Mouse (Mus musculus) right cerebral cortex, postnatal 14 days (tissue): ENCODE data around the gene Rtraf.
A peak's percentile ranks its signal among the peaks of the same experiment; 100 is the strongest.
"Not testable (repeated sequence)": the region's sequence is repeated elsewhere in the genome, so short reads cannot be mapped to it uniquely, and the experiment has no call there.

Source experiments
- DNase-seq: peaks from one replicate; pipeline ENCODE4 v3.0.0; 2022

The Rtraf gene

GRCm38 (mm10) chr14:19823321-19824142 is at the start of gene Rtraf:
Gene Rtraf, minus strand, starts transcription at chr14:19823824.
- DNase-seq, result peak; percentile 95

GRCm38 (mm10) chr14:19867286-19867935 is 43.8 kb upstream of the Rtraf start:
- no peak for DNase-seq

GRCm38 (mm10) chr14:19865121-19865520 is 41.5 kb upstream of the Rtraf start:
- not testable (repeated sequence) for DNase-seq

DNA sequence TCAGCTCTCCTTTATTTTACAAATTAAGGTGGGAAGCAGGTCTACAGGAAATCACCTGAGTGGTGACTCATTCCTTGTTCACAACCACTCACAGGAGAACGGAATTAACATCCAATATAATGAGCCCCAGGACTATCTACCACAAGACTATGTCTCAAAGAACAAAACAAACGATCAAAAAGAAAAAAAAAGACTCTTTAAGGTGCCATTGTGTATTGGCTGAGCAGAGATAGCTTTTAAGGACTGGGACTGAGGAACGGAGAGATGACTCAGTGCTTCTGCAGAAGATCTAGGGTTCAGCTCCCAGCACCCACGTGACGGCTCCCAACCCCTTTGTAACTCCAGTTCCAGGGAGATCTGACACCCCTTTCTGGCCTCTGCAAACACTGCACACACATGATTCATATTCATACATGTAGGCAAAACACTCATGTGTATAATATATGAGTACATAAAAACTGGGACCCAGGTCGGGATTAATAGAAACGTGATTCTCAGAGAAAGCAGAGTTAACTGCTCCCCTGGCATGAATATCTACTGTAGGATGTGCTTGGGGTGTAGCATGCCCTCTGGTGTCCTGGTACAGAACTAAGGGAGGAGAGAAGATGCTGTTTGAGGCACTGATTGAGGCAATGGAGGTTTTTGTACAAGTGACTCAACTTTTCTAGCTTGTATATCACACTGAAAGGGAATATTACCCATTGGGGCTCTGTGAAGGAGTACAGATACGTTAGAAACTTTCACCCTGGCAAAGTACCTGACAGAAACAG is 37.9 kb upstream of the Rtraf start:
- DNase-seq, result no peak

- DNase-seq, result no peak
These were observed 36.7 kb upstream of the Rtraf start for GRCm38 (mm10) chr14:19860281-19860680.

- no peak for DNase-seq
These were observed 35.5 kb upstream of the Rtraf start for GRCm38 (mm10) chr14:19858808-19859776.

- DNase-seq, result no peak
These were observed 34.7 kb upstream of the Rtraf start for GRCm38 (mm10) chr14:19858279-19858678.

DNA sequence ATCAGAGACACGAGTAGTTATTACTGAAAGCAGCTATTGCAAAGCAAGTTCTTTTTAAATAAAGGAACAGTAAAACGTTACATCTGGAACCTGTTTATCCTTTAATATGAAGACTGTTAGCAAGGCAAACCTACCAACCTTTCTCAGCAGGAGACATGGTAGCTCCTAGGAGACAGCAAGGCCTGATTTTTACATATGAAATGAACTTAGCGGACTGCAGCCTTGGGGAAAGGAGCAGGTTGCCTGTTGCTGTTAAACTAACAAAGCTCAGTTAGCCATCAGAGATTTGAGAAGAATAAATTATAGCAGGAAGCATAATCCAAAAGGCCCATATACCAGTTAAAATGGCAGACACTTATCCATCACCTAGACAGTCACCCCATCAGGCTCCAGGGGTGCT is 29.8 kb upstream of the Rtraf start:
- DNase-seq, result no peak

- DNase-seq, result peak; percentile 70
These were observed 16.1 kb upstream of the Rtraf start for GRCm38 (mm10) chr14:19839600-19840332.

GRCm38 (mm10) chr14:19836289-19836688 is 12.7 kb upstream of the Rtraf start:
- DNase-seq, result no peak

DNA sequence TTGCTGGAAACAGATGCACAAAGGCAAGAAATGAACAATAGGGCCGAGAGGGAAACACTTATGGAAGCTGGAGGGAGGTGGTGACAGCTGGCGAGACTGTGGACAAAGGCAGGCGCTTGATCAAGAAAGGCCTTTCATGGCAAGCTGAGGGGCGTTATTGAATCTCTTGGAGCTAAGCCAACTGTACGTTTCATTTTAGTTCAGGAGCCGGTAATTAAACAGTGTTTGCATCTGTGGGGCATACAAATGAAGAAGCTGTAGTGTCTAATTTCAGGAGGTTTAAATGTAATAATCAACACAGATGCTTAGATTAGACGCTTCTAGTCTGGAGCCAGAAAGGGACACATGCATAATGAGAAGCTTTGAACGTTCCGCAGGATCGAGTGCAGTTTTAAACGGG is 1.9 kb upstream of the Rtraf start:
- DNase-seq, result no peak

GRCm38 (mm10) chr14:19821686-19822085 is 1.9 kb downstream of the Rtraf start:
- DNase-seq, result no peak

DNA sequence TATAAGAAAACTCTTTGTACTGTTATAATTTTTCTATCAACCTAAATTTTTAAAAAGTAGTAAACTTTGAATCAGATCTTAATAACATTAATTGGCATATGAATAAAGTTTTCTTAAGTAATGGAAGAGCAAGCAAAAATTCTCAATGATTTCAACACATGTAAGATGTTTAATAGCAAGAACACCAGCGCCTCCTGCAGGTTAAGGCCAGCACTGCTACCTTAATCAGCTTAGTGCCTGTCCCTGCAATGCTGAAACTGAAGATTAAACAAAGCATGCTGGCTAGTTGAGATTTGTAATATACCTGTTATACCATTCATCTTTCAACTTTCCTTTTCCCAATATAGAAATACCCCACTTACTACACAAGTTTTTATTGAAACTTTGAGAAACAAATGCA is 5.7 kb downstream of the Rtraf start:
- DNase-seq, result peak; percentile 89

DNA sequence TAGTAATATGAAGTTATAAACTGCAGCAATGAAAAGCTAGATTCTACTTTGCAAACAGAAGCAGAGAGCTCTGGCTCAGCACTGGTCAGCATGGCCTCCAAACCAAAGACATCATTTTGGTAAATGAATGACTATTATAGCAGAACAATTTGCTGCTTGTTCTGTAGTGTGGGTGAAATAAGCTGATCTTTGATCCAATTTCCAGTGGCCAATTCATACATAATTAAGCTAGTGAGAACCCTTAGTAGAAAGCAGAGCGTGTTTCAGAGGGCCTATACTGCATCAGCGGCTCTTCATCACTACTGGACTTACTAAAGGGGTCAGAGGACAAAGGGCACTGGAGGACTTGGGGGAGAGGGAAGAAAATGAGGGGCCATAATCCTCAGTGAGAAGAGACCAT is 10.6 kb downstream of the Rtraf start:
- no peak for DNase-seq

DNA sequence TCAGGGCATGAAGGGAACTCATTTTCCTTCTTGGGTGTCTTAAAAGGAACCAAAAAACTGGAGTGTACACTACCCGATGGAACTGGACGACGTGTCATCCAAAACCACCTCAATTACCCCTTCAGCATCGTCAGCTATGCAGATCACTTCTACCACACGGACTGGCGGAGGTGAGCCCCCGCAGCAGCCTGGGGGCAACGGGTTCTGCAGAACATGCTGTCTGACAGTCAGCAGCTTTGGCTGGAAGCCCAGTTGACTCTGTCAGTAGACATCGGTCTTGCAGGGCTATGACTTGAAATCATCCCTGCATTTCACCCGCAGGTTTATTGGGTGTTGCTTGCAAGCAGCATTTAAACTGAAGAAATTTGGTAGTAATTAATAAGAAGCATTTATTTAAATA is 13.7 kb downstream of the Rtraf start:
- DNase-seq, result no peak

DNA sequence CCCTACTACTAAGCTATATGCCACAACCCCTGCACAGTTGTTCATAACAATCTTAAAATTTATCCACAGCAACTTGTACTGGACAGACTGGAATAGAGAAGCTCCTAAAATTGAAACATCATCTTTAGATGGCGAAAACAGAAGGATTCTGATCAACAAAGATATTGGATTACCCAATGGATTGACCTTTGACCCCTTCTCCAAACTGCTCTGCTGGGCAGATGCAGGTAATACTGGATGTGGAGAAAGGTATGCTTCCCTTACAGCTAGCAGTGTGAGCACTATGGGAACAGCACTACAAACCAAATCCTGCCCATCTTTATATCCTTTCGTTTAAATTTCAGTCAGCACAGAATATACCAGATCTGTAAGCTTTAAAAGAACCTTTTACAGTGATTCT is 15.8 kb downstream of the Rtraf start:
- no peak for DNase-seq

DNA sequence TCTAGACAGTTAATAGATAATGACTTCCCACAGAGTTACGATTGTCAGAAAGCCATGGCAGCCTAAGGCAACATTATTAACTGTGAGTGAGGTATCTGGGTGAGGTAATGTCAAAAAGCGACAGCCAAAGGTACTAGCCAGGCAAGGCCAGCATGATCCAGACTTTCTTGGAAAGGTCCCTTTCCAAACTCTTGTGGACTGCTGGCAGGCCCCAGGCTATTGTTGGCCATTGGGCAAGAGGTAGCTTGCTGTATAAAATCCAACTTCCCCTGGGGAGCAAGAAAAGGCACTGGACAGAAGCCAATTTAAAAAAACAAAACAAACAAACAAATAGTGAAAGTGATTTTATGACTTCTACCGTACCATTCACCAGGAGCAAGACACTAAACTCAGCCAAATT is 16.3 kb downstream of the Rtraf start:
- no peak for DNase-seq

GRCm38 (mm10) chr14:19803623-19804022 is 20.0 kb downstream of the Rtraf start:
- no peak for DNase-seq

DNA sequence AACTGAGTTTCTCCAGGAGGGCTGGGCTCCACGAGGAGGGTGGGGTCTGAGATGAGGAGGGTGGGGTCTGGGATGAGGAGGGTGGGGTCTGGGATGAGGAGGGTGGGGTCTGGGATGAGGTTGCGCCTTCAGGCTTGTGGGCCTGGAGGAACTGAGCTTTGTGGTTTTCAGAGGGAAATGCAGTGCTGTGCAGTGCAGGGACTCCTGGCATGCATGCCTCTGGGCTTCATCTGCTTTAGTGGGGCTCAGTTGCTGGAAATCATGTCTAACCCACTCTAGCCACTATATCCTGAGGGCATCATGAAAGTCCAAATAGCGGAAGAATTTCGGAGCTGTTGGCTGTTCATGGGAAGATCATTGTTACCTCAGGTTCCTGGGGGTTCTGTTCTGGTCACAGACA is 20.4 kb downstream of the Rtraf start:
- DNase-seq, result no peak

GRCm38 (mm10) chr14:19801474-19802215 is 22.0 kb downstream of the Rtraf start:
- DNase-seq, result no peak

DNA sequence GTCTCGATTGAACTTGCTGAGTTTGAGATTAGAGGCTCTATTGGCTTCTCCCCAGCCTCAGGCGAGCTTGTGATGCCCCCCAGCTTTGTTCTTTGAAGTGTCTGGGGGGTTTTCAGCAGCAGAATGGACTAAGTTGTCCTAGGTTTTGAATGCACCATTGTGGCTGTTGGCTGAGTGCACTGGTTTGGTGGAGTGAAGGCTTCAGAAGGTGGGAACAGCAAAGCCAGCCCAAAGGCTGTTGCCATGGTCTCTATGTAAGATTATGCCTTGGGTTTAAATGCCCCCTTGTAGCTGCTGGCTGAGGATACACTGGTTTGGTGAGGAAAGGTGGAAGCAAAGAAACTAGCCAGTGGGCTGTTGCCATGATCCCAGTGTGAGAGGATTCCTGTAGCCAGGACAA is 23.1 kb downstream of the Rtraf start:
- DNase-seq, result no peak
